Mouse (Mus musculus): ENCODE data around the gene Cenpn. TPM values are rescaled to one million over a fixed set of nuclear protein-coding genes. Genes with fewer than 3 reads are reported as not detected.

Gene Cenpn
- total RNA-seq (2021) = 1 to 10 TPM; 1.9 to 2.1 TPM
- long read RNA-seq, experiment 1, partial matches to known transcripts = 0 of 3 reads
- long read RNA-seq, experiment 1, other reads (novel, unspliced or antisense) = 1 of 3 reads
- long read RNA-seq, experiment 2 = 0 reads

DNA sequence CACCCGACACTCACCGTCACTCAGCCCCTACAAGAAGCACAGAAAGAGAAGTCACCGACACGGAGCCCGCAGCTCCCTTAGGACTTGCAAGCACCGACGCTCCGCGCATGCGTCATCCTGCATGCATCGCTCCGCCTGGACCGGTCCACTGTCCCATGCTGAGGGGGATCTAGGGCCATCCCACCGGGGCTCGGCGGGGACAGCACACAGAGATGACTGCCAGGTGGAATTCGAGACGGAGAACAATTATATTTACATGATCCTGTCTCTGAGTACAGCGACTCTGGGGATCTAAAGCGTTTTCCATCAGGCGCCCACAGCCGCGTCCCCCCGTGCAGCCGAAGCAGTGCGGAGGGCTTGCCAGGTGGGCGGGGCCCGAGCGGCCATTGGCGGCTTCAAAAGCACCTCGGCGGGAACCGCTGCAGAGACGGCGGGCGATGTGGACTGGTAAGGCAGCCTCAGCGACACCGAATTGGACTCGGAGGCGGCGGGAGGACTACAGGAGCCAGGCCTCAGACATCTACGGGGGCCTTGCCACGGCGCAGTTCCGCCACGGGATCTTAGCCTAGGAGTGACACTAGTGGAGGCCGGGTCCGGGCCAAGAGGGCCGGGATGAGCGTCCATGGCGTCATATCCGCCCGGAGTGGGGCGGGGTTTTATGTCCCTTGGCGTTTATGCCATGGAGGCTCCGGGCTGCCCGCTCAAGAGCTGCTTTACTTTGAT, at the start of gene Cenpn, which contains the start of gene Cmc2:
Cenpn (plus strand) TSS at position 394 of the 723 bp plus-strand sequence.
Cmc2 (minus strand) TSS at position 119 of the 723 bp plus-strand sequence.
- DNase-seq = peak; percentile 94
- intact Hi-C loops (cut with DNase I; ENCODE audit: low total_unique reads) = no loop called here

DNA sequence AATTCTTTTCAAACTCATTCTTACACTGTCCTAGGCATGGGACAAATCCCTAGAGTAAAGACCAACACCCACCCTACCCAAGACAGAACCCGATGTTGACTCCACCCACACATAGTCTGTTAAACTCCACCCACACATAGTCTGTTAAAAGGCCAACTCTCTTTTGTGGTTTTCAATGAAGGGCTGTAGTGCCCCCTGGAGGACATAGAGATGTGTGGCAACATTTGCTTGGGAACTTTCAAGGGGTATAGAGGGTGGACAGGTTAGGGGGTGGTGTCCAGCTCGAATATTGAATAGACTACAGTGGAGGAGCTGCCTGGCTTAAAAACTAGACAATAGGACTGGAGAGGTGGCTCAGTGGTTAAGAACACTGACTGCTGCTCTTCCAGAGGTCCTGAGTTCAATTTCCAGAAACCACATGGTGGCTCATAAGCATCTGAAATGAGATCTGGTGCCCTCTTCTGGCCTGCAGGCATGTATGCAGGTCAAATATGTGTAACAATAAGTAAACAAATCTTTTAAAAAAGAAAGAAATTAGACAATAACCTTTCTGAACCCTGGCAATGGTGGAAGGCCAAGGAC, 48.7 kb upstream of the Cenpn start:
- intact Hi-C loops (cut with DNase I; ENCODE audit: low total_unique reads) = loop anchor here (10.0 kb wide), 1 partner anchor 98 kb away; no protein-coding TSS in a partner anchor
- no peak for DNase-seq

DNA sequence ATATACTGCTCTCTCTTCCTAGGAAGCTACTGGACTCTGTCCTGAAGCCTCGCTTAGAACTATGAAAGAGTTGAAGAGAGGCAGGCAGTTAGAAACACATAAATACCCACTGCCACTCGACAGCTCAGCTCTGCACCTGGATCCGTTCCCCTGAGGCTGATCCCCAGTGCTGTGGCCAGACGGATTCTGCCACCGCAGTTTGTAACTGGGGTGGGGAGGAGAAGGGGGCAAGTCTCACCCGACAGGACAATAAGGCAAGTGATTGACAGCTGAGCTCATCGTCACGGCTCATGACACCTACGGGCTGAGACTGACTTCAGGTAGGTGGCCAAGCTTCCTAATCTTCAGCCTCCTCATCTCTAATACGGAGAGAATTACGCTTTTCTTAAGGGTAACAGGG, 47.9 kb upstream of the Cenpn start:
- no peak for DNase-seq
- intact Hi-C loops (cut with DNase I; ENCODE audit: low total_unique reads) = loop anchor here (10.0 kb wide), 1 partner anchor 99 kb away; no protein-coding TSS in a partner anchor

DNA sequence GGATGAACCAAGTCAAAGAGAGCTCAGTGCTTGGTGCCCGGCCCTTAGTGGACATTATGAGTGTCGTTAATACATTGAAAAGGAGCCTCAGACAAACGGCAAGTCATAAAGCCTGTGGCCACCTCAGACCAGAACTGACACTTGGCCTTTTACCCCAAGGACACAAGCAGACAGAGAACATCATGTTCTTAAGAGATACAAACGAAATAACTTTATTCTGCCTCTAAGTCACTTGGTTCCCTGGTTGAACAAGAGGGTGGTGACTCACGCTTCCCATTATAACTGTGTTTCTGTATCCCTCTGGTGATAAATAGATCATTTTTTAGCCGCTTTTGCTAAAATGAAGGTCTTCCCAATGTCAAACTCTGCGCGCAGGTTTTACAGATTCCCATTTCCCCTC, 47.5 kb upstream of the Cenpn start:
- no peak for DNase-seq
- intact Hi-C loops (cut with DNase I; ENCODE audit: low total_unique reads) = loop anchor here (10.0 kb wide), 1 partner anchor 99 kb away; no protein-coding TSS in a partner anchor

DNA sequence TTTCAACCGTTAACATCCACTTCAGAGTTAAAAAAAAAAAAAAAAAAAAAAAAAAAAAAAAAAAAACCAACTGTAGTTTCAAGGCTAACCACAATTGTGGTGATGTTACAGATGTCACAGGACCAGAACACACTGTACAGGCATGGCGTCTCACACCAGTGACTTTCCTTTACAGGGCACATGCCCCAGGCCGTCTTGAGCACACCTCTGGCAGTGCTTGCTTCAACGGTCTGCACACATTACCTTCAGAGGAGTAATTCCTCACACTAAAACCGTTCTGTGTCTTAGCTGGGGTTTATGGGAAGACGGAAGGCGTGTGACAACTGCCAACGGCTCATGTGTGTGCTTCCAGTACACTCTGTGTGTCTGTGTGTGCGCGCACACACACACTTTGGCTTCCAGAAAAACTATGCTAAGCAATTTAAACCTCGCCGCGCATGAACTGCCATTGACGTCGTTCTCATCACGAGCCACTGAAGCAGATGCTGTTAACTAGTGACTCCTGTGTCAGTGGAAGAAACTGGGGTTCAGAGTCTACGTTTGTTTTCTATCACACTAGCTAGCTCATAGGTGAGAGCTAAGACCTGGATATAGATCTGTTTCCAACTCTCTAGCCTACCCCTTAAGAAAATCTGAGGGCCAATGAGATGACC, 45.6 kb upstream of the Cenpn start:
- no peak for DNase-seq
- intact Hi-C loops (cut with DNase I; ENCODE audit: low total_unique reads) = loop anchor here (10.0 kb wide), 1 partner anchor 101 kb away; no protein-coding TSS in a partner anchor

DNA sequence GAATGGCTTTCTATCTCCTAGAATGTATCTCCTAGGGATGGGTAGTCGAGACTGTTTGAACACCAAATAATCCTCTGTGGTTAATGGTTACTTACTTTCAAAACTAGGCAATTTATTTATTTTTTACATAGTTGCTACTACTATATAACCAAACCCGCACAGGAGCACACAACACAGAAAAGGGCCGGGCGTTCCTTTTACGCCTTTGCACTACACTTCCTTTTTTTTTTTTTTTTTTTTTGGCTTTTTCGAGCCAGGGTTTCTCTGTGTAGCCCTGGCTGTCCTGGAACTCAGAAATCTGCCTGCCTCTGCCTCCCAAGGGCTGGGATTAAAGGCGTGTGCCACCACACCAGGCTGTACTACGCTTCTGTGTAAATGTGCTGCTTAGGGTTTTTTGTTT, 40.1 kb upstream of the Cenpn start:
- intact Hi-C loops (cut with DNase I; ENCODE audit: low total_unique reads) = no loop called here
- no peak for DNase-seq

DNA sequence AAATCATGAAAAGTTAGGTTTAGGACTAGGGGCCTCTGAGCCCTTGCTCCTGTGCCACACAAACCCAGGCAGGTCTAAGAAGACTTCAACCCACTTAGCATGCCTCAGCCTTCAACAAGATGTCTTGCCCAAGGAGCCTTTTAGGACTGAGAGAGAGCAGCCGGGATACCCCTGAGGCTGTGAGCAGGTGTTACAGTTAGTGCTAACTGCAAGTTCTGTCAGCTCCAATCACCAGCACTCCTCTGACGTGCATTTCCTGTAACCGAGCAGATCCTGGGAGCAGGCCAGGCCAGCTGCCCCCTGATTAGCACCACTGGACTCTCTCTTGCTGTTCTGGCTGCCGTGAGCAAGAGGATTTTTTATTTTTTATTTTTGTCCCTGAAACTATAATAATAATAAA, 33.7 kb upstream of the Cenpn start:
- intact Hi-C loops (cut with DNase I; ENCODE audit: low total_unique reads) = no loop called here
- peak; percentile 24 for DNase-seq

DNA sequence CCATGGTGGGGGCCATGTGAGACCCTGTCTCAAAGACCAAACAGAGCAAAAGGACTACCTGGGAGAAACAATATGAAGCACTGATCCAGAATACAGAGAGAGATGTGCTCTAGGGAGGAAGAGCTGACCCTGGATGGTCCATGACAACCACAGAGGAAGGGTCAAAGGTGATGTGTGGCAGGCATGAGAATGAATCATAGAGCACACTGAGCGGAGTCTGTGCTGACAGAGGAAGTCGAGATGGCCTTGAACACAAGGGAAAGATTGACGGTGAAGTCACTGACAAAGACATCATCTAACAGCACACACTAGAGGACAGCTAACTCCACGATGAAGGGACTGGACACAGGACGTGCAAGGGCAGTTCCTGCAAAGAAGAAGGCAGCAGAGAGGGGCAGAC, 30.1 kb upstream of the Cenpn start:
- intact Hi-C loops (cut with DNase I; ENCODE audit: low total_unique reads) = no loop called here
- DNase-seq = no peak

DNA sequence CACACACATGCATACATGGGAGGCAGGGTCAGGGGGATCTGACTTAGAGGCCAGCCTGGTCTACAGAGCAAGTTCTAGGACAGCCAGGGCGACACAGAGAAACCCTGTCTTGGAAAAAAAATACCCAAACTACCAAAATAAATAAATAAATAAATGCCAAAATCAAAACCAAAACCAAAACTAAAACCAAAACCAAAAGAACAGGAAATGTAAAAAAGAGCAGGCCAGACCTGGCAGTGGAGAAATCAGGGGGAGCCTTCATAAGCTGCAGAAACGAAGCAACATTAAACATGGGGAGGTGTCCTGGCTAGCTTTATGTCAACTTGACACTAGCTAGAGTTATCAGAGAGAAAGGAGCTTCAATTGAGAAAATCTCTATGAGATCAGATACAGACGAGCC, 29.4 kb upstream of the Cenpn start:
- intact Hi-C loops (cut with DNase I; ENCODE audit: low total_unique reads) = no loop called here

DNA sequence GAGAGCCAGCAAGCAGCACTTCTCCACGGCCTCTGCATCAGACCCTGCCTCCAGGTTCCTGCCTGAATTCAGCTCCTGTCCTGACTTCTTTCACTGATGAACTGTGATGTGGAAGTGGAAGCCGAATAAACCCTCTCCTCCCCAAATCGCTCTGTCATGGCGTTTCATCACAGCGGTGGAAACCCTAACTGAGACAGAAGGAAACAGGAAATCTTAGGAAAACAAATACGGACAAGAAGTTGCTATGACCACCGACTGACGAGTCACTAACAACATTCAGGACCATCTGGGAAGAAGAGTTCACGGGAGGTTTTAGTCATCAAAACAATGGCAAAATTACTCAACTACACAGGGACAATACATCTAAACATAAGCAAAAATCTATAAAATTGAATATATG, 28.9 kb upstream of the Cenpn start:
- no peak for DNase-seq
- intact Hi-C loops (cut with DNase I; ENCODE audit: low total_unique reads) = no loop called here

More for the DNA sequence above, 29.4 kb upstream of the Cenpn start:
- DNase-seq = no peak

DNA sequence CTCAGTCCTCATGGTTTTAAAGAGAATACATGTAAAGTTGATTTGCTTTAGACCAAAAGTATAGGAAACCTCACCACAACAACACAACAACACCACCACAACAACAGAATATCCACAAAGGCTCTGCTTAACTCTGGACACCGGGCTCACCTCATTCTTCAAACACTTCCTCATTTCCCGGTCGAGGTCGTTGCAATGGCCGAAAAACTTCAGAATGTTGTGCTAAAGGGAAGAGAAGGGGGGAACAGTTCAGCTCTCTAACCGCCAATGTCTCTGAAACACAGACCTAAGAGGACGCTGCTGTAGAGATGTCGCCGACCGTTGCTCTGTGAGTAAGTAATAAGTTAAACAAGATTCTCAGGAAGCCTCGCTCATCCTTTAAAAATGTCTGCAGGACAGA, 27.6 kb upstream of the Cenpn start:
- DNase-seq = no peak
- intact Hi-C loops (cut with DNase I; ENCODE audit: low total_unique reads) = no loop called here

DNA sequence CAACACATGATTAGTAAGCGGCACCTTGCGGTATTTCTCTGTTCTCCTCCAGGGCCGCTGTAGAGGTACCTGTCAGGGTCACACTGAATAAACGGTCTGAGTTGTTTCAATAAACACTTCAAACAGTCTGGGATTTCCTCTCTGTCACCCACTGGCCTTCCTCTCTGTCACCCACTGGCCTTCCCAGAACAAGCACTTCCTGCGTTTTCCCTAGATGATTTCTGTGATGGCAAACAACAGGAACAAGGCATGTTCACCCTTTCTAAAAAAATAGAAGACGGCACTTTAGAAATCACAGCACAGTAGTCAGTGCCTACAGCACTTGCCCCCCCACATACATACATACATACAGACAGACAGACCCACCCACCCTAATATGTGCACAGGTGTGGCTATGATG, 26.0 kb upstream of the Cenpn start:
- intact Hi-C loops (cut with DNase I; ENCODE audit: low total_unique reads) = no loop called here
- no peak for DNase-seq

DNA sequence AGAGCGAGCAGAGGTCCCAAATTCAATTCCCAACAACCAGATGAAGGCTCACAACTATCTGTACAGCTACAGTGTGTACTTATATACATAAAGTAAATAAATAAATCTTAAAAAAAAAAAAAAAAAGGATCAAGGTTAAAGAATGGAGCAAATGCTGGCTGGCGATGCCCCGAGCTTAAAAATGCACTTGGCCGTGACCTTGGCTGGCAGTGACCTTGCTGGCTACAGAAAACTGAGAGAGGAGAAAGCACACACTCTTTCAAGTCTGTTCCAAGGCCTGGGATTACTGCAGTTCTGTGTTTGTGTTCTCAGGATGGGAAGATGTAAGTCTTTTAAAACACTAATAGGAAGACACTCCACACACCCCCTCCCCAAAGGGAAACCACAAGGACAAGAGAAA, 16.8 kb upstream of the Cenpn start:
- no peak for DNase-seq
- intact Hi-C loops (cut with DNase I; ENCODE audit: low total_unique reads) = no loop called here

DNA sequence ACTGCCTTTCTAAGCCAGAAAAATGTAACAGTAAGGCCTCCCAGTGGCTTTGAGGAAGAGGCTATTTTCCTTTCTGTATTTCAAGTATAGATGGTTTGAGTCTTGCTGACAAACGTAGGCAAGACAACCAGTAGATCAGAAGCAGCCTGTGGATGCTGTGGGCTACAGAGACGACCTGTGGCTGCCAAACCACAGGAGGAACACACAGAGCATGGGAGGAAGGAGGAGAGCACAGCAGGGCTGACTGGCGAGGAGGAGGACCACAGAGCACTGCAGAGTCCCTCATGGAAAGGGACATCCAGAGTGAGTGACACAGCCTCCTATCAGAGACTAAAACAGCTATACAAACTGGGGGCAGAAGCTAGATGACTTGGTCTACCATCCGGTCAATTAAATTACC, 16.3 kb upstream of the Cenpn start:
- DNase-seq = no peak
- intact Hi-C loops (cut with DNase I; ENCODE audit: low total_unique reads) = no loop called here

DNA sequence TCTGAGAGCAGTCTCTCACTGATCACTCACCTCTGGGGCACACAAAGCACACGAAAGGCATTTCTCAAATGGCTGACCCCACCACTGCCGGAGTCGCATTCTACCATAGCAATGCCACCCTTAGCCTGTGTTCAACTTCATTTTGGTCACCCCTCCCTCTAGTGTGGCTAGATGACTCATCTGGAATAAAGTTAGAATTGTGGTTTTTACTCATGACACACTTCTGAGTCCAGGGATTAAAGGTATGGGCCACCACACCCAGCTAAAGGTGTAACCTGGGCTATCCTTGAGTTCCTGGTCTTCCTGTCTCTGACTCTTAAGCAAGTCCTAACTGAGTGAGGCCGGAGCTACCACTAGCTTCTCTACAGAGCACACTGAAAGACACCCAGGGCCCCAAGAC, 15.7 kb upstream of the Cenpn start:
- intact Hi-C loops (cut with DNase I; ENCODE audit: low total_unique reads) = no loop called here
- DNase-seq = no peak

DNA sequence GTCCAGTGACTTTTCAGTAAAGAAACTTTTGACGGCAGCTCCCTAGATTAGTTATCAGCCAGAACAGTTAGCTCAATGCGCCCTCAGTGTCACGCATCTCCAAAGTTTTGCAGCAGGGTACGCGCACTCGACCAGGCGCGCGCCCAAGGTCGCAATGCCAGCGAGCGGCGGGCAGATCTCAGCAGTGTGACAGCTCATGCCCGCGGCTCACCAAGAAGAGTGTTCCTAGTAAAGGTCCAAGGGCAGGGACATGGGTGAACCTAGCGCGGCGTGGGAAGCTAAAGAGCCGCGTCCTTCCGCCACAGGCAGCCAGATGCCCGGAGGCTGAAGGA, 559 bp upstream of the Cenpn start:
- intact Hi-C loops (cut with DNase I; ENCODE audit: low total_unique reads) = no loop called here
- DNase-seq = no peak

DNA sequence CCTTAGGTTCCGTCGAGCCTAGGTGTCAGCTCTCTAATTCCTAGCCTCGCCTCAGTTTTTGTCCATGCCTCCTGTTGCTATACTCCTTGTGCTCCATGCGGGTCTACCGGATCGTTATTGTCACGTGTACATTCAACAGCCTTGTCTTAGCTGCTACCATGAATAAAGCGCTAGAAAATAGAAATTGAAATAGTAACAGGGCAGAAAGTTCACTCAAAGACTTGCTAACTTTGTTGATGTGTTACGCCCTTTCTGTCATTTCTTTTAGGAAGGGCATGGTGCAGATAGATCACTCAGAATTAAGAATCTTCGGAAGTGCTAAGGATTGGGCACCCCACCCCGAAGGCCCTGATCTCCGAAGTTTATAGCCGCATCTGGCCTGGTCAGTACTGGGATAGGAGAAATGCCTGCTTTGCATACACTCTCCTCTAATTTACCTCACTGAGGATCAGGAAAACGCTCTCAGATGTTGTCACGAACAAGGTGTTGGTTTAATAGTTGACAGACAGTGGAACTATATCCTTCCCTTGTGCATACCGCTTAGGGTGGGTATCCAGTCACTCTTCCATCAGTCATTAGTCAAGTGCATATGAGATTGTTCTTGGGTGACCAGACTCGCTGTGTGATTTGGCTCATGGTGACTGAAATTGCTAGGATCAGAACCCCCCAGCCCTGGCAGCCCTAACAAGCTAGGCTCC, 679 bp downstream of the Cenpn start:
- intact Hi-C loops (cut with DNase I; ENCODE audit: low total_unique reads) = no loop called here

DNA sequence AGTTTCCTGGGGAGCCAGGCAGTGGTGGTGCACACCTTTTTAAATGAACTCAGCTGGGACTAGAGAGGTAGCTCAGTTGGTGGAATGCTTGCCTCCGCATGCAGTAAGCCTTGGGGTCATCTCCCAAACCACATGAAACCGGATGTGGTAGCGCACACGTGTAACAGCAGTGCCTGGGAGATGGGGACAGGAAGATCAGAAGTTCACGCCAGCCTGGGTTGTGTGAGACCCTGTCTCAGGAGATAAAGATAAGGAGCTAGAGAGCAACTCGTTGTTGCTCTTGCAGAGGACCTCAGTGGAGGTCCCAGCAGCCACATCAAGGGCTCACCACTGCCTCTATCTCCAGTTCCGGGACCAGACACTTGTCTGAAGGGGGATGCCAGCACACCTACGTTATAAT, 2.0 kb downstream of the Cenpn start:
- intact Hi-C loops (cut with DNase I; ENCODE audit: low total_unique reads) = no loop called here
- DNase-seq = no peak

More for the DNA sequence above, 679 bp downstream of the Cenpn start:
- DNase-seq = no peak

DNA sequence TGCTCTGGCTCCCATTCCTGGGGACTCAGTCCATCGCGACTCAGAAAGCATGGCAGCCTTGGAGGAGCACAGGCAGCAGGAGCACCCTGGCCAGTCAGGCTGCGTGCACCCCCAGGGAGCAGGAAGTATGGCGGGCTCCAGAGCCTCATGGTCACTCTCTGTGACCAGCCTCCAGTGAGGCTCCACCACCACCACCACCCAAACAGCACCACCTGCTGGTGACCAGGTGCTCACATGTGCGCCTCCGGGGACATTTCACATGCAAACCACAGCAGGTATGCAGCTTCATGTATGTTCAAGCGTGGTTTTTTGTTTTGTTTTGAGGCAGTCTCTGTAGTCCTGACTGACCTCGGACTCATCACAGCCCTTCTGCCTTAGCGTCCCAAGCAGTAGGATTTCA, 6.3 kb downstream of the Cenpn start:
- no peak for DNase-seq
- intact Hi-C loops (cut with DNase I; ENCODE audit: low total_unique reads) = no loop called here

DNA sequence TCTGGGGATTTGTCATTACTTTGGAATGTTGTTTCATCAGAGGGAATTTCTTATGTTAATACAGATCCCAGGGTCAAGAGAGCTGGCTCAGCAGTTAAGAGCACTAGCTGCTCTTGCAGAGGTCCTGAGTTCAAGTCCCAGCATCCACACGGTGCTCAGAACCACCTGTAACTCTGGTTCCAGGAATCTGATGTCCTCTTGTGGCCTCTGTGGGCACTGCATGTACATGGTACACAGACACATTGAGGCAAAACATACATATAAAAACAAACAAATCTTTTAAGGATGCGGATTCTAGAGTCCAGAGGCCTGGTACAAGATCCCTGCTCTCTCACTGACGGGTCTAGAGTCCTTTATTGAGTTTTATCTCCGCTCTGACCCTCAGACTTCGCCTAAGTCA, 7.1 kb downstream of the Cenpn start:
- no peak for DNase-seq
- intact Hi-C loops (cut with DNase I; ENCODE audit: low total_unique reads) = no loop called here

All from gastrocnemius, postnatal 14 days (tissue).